Mouse (Mus musculus) embryo, embryonic 11.5 days (tissue): ENCODE measurements at regions not wholly inside any gene's neighbourhood (a gene's known extent, or its start where the extent isn't known, plus 50 kb on each side); places are given as distances from the start of the nearest gene placed in this dataset.

ENCODE experiments used
- DNase-seq: peaks from one replicate; pipeline ENCODE4 v3.0.0-alpha.2; 2012; ENCODE audit warnings: low read depth, low spot score

DNA sequence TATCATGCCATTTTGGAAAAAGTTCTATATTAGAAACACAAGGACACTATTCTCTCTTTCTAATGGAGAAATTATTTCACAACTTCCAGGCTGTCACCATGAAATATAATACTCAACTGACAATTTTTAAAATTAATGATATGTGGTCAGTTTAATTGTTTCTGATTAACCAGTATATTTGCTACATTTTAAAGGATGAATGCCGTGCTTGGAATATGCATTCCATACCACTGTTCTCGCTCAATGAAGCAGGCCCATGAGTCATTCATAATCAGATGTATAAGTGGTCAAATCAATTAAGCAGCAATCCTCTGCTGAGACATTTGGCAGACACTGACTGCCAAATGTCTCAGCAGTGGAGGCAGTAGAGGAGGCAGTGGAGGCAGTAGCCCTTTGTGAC, 283.4 kb upstream of the Gpc5 start:
- DNase-seq, result no peak

DNA sequence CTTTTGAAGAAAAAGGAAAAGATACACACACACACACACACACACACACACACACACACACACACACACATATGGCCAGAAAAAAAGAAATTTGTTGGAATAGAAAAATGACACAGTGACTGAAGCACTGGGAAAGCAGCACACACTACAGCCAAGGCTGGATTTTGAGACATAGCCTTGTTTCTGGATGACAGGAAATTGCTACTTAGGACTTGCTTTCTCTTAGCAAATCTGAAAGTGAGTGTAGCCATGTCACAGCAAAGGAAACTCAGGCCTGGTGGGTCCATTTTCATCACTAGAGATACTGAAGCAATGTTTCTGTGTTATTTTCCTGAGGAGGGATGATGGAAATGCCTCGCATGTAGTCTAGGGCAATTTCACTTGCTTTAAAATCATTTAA, 271.3 kb upstream of the Gpc5 start:
- no peak for DNase-seq

DNA sequence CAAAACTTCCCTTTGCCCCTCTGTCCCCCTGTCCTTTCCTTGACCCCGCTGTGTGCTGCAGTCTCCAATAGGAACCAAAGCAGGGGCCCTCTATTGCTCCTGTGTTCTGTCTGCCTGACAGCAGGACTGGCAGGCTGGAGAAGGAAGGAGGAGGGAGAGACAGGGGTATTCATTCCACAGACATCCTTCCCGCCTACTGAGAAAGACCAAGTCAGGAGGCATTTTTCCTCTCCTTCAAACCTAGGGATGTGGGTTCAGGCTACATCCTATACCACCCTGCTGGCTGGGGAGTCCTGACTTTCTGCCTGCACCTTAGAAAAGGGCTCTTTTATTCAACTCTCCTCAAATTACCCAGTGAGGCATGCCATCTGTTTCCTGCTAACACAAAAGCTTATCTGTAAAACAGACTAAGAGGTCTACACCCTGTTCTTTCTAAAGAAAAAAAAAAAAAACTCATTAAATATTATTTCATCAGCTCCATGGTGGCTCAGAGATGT, 270.9 kb upstream of the Gpc5 start:
- DNase-seq, result peak; percentile 37

DNA sequence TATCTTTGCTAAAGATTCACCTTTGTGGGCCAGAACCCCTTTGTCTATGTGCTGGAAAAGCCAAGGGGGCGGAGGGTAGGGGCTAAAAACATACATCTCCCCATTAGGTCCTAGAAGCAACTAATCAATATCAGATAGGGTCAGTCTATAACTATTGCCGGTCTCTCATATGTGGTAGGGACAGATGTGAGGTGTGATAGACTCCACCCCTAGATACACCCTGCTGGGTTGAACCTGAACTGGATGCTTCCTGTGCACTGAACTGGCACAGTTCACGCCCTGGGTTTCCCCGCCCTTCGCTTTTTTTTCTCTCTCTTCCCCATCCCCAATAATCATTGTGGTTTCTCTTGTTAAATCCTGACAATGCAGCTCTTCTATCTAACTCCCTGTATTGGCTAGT, 270.3 kb upstream of the Gpc5 start:
- DNase-seq, result no peak

DNA sequence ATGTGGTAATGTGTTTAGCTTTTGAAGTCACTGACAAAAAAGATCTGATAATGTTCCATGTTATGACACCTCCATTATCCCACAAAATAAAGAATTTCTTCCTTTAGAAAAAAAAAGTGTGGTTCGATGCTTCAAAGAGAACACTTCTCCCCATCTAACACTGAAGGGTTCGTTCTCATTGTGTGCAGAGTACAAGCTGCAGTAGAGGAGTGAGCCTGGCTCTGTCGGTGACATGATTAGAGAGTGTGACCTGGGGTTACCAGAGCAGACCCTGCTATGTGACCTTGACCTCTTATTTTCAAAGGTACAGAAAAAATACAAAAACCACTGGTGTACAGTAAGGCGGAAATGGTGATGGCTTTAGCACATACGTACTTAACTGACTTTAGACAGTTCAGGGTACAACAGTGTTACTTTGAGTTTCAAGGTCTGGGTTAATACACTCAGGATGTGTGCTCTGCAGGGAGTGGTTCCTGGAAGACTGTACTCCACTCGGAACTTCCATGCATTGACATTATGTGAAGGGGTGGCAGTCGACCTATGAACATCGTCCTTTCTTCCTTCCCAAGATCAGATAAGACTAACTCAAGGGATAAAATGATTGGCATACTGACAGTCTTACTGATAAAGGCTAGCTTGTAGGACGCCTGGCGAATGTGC, 265.2 kb upstream of the Gpc5 start:
- no peak for DNase-seq

DNA sequence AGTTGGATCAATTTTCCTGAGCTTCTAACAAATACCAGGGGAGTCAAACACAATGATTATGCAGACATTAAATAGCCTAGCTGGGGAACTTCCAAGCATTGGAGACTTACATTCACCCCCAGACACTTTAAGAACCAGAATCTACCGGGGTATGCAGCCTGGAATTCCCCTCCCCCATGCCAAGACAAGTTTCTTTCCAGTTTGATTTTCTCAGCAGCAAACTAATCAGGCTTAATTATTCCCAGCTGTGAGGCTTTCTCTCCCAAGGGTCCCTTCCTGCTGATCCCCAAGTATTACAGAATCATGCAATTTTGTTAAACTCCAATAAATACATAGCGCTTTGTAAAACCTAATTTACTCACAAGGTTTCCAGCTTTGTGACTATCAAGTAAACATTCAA, 262.7 kb upstream of the Gpc5 start:
- DNase-seq, result no peak

DNA sequence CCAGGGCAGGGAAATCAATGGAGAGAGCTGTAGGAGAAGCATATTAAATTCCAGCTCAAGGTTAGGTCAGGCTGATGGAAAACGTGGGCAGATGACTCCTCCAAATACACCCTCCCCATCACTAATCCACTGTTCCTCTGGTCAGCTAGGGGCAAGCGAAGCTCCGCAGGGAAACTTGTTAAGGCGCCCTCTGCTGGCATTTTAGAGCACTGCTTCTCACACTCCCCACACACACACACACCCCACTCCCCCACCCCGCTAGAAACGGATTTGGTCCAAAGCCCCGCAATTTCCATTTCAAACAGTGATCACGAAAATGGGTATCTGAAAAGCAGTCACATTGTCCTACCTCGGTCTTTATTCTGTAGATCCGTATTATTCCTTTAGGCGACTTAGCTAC, 259.0 kb upstream of the Gpc5 start:
- DNase-seq, result no peak

DNA sequence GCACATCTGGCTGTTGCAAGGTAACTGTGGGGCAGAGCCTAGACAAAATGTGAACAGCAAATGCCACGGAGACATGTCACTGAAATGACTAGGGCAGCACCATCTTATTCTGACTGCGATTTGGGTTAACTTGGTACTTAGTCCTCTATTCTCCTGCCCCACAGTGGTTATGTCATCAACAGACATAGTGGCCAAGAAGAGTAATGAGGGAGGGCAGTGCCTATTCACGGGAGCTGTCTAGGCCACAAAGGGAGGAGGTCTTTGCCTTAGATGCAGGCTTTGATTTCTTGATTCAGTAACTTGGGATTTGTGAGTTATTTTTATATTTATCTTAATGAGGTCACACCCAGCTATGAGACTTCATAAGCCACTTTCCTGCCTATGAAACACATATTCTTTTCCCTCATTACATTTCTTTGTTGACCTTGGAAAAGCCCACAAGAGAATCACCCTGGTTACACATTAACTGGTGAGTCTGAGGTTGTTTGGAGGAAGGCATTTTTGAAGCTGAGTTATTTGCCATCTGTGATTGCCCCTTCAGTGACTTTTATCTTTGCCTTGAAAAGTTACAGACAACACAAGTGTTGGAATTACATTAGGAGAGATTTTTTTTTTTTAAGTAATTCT, 255.2 kb upstream of the Gpc5 start:
- DNase-seq, result no peak

DNA sequence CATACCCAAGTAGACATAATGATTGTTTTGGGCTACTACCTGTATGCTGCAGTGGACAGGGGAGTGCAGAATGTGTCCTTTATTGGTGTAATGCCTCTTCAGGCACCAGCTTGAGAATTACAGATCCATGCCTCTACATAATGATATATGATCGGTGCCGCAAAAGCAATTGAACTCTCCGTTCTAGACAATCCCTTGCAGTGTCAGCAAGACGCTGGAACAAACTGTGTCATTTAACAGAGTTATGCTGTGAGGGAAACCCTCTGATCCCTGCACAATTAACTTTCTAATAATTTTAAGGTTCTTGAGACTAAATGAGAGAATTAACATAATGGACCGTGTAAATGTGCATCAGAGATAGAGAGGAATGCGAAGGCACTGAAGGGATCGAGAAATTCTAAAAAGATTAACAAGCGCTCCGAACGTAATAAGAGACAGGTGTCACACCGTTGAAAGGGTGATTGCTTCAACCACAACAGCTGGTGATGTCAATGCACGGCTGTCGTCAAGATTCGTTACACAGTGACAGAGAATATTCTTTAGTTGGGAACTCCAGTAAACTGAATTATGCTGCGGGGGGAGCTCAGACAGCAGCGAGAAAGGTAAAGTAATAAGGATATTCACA, 254.3 kb upstream of the Gpc5 start:
- DNase-seq, result no peak

DNA sequence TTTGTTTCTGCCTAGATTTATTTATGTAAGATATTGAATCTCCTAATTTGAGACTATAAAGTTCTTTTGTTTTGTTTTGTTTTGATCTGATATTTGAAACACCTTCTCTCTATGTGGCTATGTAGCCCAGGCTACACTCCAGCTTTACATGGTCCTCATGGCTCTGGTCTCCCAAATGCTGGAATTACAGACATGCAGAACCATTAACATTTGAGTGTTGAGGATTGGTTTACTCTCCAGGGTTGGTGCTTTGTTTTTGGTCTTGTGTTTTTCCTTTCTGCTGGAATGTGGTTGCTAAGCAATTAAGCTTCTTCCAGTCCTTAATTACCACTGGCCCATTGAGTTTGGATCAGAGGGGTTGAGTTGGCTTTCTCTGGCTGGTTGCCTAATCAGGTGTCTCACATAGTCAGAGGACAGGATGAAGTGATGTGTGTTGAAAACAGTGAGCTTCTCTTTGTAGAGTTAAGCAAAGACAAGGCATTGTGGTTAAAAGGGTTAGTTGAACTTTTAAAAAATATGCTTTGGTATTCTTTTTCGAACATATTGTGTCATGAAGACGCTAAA, 252.6 kb upstream of the Gpc5 start:
- no peak for DNase-seq

DNA sequence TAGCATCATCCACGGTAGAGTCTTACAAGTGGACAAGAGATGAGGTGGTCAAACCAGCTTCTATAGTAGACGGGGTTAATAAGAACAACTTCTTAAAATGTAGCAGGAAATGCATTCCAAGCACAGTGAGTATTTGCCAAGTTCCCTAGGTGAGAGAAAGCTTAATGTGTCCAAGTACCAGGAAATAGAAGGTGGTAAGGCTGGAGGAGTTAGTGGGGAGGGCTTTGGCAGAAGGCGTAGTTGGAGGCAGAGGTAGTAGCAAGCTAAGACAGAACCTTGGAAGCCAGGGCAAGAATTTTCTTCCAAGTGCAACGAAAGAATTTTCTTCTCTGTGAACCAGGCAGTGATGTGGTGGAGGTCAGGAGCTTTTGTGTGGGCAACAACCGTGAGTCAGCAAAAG, 251.2 kb upstream of the Gpc5 start:
- no peak for DNase-seq

DNA sequence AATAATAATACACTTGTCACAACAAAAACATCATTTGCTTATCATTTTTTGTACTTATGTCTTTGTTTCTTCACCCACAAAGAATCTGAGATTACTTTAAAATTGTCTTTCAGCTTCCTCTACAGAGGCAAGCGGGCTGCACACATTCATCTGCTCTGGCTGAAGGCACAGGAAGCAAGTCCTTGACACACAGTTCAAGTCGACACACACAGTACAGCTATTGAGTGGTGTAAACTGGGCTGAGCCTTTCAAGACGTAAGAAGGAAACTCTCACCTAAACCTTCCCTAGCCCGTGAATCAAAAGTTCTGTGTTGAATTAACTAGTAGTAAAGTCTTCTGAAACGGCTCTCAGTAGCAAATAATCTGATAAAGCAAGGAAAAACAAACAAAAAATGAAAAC, 250.5 kb upstream of the Gpc5 start:
- no peak for DNase-seq

DNA sequence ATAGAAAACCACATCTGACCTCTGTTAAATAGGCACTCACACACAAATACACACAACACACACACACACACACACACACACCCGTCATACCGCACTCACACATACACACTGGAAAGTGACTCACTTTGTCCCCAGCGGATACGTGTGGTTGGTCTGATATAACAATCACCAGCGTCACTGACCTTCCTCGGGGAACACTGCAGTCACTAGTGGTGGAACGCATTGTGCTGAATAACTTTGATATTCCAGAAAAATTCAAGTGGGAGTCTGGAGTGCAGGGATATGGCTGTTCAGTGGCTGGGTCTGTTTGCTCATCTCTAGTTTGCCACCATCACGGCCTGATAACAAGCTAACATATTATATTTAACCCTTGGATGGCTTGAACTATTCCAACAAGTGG, 249.7 kb upstream of the Gpc5 start:
- DNase-seq, result no peak

DNA sequence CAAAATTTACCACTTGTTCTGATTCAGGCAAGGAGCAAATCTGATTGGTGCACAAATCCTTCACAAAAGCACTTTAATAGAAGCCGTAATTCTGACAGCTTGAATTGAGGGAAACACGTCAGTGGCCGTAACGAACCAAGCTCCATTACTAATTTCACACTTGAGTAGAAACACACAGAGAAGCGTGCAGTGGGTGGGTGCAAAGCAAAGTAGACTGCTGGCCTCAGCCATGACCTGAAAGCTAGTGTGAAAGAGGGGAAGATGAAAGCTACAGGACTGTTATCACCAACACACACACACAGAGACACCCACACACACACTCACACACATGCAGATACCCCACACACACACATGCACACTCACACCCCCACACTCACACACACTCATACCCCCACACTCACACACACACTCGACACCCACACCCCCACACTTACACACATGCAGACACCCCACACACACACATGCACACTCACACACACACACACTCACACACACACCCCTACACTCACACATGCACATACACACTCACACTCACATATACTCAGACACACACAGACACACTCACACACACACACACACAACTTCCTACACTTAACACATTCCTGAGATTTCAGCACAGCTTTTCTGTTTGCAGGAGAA, 248.8 kb upstream of the Gpc5 start:
- DNase-seq, result no peak

DNA sequence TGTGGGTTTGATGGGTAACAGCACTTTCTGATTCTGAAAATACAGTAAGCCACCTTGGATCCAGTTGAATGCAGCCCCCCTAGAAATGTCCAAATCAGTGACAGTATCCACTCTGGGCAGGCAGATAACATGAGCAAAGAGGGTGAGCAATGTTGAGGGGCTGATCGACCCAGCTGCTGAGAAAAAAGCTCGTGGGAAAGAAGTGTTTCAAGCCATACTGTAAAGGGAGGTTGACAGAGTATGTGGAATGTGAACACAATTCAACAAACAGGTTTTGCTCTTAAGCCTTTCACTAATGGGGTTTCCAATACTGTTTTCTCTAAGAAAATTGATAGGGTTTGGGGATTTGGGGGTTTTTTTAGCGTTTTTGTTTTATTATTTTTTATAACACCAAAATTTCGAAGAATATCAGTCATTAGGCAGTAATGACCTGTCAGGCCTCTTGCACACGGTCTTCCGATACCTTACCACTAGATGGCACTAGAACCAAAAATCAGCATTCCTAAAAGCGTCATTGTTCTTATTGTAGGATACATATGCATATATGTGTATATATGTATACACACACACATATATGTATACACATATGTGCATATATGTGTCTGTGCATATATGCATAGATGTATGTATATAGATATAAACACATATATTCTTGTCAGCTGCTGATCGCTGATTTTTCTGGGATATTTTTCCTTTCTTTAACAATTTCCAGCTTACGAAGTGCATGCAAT, 237.5 kb upstream of the Gpc5 start:
- DNase-seq, result no peak

DNA sequence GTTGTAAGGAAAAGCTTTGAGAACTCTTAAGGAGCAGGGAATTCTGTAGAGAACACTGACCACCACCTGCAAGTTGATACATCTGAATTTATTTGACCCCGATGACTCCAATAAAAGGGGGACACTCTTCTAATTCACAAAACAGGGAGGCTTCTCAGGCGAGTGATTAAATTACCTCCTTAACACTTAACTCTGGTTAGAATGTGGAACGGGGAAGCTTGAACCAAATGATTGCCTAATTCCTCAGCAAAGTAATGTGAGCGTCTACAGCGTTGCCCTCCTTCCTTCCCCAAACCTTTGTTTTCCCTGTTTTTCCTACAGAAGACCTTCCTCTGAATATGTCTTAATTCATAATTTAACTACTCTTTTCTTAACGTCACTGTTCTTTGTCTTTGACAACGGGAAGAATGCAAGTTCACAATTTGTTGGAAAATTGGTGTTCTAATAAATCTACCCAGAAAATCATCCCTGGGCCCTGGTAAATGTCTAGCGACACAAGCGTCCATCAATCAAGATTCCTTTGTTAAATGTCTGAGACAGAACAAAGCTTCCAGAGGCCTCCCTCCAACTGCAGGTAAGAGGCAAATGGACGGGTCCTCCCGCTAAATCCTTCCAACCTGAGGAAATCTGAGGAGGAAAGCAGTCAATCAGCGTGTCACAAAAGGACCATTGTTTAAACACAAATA, 236.8 kb upstream of the Gpc5 start:
- no peak for DNase-seq

DNA sequence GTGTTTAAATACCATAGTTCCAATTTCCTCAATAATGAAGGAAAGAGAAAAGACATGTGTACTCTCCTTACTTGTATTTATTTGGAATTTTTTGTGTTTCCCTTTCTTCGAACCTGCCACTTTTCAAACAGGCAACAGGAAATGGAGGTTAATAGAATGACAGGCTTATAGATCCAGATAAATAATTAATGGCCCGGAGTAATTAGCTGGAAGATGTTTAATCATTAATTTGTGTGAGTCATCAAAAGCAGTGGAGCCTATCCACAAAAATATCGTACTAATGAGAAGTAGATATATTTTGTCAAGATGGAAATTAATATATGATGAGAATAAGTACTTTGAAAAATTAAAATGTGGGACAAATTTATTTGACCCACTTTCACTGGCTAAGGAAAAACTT, 236.3 kb upstream of the Gpc5 start:
- no peak for DNase-seq

DNA sequence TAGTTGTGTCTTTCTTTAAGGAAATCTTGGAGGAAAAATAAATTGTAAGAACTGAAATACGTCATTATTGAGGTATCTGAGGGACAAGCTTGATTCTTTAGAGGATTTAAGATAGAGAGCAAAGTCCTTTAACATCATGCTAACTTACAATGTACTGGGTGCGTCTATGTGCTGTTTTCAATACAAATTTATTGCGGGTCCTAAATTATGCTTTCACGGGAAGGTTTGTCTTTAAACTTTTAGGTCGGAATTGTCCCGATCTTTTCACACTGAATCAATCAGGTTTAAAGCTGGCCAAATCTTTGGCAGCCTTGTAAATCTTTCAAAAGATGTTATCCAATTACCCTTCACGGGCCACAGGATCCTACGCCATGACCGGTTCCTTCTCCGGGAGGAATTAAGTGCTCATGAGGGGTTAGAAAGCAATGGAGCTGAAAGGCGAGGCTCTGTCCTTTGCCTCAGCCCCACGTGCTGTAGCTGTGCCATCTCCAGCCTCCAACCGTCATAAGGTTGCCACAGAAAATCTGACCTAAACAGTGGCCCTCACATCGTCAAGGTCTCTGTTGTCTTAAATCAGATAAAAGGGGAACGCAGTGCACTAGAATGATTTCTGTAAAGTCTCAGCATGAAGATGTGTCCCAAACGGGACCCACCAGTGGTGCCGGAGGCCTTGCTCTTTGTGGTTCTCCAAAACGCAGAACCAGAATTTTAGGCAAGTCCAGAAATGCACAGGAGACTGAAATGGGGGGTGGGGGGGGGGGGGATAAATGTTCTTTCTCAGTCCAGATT, 235.6 kb upstream of the Gpc5 start:
- no peak for DNase-seq

DNA sequence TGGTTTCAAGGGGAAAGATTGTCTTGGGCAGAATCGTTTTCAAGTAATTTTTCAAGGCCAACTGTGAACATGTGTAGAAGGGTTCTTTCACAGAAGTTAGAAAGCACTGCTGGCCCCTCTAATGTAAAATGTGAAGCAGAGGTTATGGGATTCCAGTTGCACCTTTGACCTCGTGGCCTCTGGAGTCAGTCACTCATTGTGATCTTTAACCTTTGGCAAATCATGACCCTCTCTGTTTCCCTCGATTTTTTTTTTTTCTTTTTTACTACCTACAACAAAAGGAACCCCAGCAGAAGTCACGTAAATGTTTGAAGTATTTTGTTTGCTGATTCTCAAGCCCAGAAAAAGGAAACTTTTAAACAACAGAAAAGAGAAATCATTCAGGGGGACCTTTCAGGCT, 234.8 kb upstream of the Gpc5 start:
- DNase-seq, result no peak

DNA sequence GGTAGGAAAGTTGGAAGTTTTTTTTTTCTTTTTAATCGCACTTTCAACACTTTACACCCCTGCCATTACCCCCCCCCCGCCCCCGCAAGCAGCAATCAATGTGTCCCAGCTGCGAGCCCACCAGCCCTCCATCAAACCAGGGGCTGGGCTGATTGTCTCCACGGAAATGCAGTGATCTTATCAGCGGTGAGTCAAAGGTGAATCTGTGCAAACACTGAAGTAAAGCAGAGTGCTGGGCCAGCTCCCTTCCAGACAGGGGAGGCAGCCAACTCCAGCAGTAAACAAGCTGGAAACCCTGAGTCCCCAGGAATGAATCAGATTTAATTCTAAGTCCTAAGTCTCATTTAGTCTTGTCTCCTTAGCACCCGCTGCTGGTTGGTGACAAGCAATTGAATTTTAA, 234.3 kb upstream of the Gpc5 start:
- DNase-seq, result no peak
